Mouse (Mus musculus) layer of hippocampus, postnatal 36 days (tissue): Measurements from ENCODE around the gene Flywch1. TPM values are rescaled to one million over a fixed set of nuclear protein-coding genes. Genes with fewer than 3 reads are reported as not detected.

Experiments
- DNase-seq, 2 experiments: peaks; one replicate each; pipeline ENCODE4 v3.0.0; 2022
- total RNA-seq, 2 experiments: library from RNA; stranded (reverse); gene quantifications; 2 replicates each; pipeline ENCODE4 v1.2.3; 2021

The Flywch1 gene
- total RNA-seq, result 100 to 1,000 TPM; 297 to 300 TPM

DNA sequence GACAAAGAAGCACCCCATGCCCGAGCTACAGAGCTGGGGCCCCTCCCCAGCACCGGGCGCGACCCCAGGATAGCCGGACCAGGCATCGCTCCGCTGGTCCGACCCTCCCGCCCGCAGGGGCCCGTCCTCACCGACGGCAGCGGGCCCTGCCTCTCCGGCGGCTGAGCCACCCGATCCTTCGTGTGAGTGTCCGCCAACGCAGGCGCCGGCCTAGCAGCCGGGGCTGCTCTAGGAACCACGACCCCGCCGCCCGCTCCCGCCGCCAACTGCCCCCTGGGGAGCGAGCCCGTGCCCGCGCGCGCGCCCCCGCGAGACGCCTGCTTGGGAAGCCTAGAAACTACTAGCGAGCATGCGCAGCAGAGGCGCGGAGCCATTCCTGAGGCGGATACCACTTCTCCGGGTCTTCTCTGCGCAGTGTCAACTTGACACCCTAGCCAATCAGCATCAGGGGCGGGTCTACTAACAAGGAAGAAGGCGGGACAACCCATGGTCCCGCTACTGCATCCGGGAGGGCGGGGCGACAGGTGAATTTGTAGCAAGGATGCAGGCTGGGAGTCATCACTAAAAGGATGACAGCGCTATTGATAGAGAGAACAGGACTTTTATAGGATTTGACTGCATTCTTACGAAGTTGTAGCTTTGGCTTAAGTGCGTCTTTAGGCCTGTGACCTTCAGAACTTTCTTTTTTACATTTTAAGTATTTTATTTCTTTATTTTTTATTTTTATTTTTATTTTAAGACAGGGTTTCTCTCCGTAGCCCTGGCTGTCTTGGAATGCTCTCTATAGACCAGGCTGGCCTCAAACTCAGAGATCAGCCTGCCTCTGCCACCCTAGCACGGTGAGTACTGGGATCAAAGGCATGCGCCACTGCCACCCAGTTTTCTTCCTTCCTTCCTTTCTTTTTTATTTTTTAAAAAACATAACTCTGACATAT, at the start of gene Flywch1:
Gene Flywch1, minus strand, starts transcription at position 319 of the 935 bp plus-strand sequence.
- peak; percentile 98 for DNase-seq

GRCm38 (mm10) chr17:23820731-23821130, 49.3 kb upstream of the Flywch1 start:
- peak in 1 of 2 experiments; percentile 54 for DNase-seq

- no peak for DNase-seq
Measured at GRCm38 (mm10) chr17:23819235-23819634, 47.8 kb upstream of the Flywch1 start.

GRCm38 (mm10) chr17:23818579-23818978, 47.2 kb upstream of the Flywch1 start:
- no peak for DNase-seq

DNA sequence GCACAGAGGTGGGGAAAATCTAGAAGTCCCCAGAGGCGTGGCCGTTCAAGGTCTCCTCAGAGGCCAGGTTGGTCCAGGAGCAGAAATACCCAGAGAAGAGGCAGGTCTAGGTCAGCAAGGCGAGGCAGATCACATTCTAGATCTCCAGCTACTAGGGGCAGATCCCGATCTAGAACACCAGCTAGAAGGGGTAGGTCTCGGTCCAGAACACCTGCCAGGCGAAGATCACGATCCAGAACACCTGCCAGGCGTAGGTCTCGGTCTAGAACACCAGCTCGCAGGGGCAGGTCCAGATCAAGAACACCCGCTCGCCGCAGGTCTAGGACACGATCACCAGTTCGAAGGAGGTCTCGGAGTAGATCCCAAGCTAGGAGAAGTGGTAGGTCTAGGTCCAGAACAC, 44.2 kb upstream of the Flywch1 start:
- DNase-seq, result no peak

DNA sequence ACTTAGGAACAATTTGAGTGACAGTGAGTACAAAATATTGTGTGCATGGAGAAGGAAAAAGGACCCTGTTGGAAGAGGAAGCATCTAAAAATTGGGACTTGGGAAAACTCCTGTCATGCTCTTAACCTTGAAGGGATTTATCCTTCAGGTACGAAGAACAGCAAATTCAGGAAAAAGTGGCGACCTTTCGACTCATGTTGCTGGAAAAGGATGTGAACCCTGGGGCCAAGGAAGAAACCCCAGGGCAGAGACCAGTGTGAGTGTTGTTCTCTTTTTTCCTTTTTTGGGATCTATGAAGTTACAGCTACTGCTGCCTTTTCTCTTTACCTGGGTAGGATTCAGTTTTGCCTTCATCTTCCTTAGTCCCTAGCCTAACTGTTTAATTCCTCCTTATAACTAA, 36.5 kb upstream of the Flywch1 start:
- DNase-seq, result no peak

DNA sequence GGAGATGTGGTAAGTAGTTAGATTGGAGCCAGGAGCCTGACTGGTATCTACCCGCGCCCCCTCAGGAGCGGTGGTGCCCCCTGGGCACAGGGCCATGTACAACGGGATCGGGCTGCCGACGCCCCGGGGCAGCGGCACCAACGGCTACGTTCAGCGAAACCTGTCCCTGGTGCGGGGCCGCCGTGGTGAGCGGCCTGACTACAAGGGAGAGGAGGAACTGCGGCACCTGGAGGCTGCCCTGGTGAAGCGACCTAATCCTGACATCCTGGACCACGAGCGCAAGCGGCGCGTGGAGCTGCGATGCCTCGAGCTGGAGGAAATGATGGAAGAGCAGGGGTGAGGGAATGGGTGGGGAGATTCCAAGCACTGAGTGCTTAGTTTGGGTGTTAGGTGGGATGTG, 35.5 kb upstream of the Flywch1 start:
- DNase-seq, result no peak

GRCm38 (mm10) chr17:23804426-23805085, 33.2 kb upstream of the Flywch1 start:
- DNase-seq, result no peak

GRCm38 (mm10) chr17:23803366-23804041, 32.1 kb upstream of the Flywch1 start:
- no peak for DNase-seq

DNA sequence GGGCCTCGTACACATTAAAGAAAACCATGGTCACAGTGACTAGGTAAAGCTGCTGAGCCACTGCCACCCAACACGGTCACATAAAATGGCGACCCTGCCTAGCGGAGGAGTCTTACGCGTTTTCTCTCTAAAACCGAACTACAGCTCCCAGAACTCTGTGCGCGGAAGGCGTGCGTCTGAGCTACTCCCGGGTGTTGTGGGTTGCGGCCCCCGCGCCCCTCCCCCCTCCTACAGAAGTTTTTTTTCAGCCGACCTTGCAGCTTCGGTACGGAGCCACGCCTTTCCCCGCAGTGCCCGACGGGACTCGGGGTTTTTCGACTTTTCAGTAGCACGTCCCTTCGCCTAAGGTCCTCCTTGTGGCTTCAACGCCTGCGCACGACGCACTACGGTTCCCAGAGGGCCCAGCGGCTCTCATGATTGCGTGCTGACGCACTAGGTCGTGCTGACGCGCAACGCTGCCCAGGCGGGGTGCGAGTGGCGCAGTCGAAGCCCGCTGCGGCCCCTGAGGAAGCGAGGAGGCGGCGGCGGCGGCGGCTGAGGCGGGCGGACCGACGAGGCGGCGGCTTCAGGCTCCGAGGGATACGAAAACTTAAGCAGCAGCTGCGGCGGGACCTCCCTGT, 31.5 kb upstream of the Flywch1 start:
- DNase-seq, result peak; percentile 97 to 99

GRCm38 (mm10) chr17:23801627-23802026, 30.2 kb upstream of the Flywch1 start:
- no peak for DNase-seq

DNA sequence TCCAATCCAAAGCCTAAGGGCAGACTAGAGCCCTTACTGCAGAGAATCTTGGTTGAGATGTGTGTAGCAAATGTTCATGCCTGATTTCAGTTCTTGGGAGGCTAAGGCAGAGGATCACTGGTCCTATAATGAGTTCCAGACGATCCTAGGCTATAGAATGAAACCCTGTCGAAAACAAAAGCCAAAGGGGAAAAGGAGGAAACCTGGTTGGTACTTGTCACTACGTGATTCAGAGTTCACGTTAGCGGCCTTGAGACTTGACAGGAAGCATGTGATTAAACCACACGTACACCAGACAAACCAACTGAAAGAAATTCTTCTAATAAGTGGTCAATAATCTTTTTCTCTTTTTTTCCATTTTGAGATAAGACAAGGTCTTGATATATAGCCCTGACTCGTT, 25.9 kb upstream of the Flywch1 start:
- DNase-seq, result no peak

DNA sequence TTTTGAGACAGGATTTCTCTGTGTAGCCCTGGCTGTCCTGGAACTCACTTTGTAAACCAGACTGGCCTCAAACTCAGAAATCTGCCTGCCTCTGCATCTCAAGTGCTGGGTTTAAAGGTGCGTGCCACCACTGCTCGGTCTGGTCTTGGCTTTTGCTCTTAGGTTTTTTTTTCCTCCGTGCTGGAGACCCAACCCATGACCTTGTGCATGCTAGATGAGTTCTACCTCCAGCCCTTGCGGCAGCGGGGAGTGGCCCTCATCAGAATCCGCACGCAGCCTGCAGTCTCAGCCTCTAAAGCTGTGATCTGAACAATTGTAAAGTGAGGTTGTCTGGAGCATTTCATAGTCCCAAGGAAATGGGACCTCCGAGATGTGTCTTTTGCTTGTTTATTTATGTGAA, 23.9 kb upstream of the Flywch1 start:
- DNase-seq, result no peak

- DNase-seq, result no peak
Measured at GRCm38 (mm10) chr17:23791079-23791357, 19.6 kb upstream of the Flywch1 start.

DNA sequence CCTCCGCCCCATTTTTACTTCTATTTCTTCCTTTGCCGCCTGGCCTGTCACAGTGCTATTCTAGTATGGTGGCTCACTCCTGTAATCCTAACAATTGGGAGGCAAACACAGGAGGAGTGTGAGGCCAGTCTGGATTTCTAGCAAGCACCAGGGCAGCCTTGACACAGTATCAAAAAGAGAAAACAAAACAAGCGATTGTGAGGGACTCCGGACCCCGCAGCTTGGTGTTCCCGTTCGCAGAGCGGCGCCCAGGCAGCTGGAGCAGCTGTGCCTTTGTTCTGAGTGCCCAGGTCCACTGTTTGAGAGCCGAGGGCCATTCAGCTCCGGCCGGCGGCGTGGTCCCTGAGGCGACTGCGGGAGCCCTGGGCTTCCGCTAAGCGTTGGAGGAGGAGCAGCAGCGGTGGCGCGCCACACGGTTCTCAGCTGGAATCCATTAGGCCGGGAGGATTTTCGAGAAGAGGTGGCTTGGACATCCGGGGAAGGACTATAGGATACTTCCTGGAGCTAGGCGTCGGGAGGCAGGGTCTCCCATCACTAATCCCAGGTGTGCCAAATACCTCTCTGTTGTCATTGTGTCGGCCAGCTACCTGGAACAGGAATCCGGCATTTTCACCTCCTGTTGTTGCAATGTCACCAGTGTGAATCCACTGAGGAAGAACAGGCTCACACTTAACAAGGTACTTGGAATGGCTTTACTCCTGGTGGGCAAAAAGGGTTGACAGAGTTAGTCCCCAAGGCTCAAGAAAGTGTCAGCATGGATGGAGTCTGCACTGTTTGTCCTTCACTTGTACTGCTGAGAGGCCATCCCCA, 19.1 kb upstream of the Flywch1 start, which contains the start of gene Srrm2:
Gene Srrm2, plus strand, starts transcription at position 264 of the 810 bp plus-strand sequence.
- peak; percentile 49 to 51 for DNase-seq

GRCm38 (mm10) chr17:23789749-23790268, 18.4 kb upstream of the Flywch1 start:
- DNase-seq, result no peak

GRCm38 (mm10) chr17:23788973-23789372, 17.6 kb upstream of the Flywch1 start:
- DNase-seq, result no peak

- DNase-seq, result peak in 1 of 2 experiments; percentile 26
Measured at GRCm38 (mm10) chr17:23786510-23786931, 15.1 kb upstream of the Flywch1 start.

DNA sequence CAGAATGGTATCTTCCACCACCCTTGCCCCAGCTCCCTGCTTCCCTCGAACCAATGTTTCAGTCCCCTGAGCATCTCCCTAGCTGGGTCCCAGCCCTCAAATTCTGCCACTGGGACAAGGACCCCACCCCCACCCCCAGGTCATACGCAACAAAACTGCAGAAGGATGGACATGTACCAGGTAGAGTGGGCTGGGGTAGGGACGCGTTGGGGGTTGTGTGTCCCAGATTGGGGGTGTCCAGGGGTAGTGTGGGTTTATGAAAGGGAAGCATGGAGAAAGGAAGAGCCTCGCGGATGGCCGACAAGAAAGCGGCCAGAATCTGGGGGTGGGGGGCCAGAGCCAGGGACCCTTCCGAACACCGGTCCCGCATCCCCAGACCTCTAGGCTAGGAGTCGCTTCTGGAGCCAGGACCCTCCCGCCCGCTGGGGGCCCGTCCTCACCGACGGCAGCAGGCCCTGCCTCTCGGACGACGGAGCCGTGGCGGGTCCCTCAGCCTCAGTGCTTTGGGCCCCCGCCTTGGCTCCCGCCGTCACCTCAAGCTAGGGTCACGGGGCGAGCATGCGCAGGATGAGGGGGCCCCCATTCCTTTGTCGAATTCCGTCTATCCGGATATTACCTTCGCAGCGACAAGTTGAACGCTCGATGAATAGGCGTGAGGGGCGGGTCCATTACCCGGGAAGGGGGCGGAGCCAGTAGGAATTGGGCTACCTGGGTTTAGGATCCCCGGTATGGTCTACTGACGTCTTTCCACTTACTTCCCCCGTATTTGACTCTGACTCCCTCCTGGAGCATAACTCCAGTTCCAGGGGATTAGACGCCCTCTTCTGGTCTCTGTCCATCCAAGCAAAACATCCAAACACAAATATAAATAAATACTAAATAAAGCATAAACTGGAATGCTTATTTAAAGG, 14.4 kb upstream of the Flywch1 start, which contains the start of gene Flywch2:
Gene Flywch2, minus strand, starts transcription at position 521 of the 911 bp plus-strand sequence.
- peak; percentile 87 to 89 for DNase-seq

- DNase-seq, result no peak
Measured at GRCm38 (mm10) chr17:23783352-23783751, 11.9 kb upstream of the Flywch1 start.
